Mouse (Mus musculus) lung, embryonic 16.5 days (tissue): Measurements from ENCODE around the gene Nfil3. TPM values are rescaled to one million over a fixed set of nuclear protein-coding genes. Genes with fewer than 3 reads are reported as not detected.

Experiments
- ATAC-seq: fragments of 200-750 bp; cut with Nextera tagmentation; 2 replicates; pipeline ENCODE4 v1.8.0; 2017; ENCODE audit warnings: low read depth, mild to moderate bottlenecking, moderate library complexity
- H3K27ac ChIP-seq: fragments of 300-500 bp; sonication (generic); 2 replicates; pipeline ENCODE4 v1.5.1; 2014; ENCODE audit warnings: mild to moderate bottlenecking, control low read depth, low read length
- H3K27me3 ChIP-seq: fragments of 300-500 bp; sonication (generic); 2 replicates; pipeline ENCODE4 v1.6.1; 2014; ENCODE audit warnings: low read depth, low read length, mixed read lengths; ENCODE audit not compliant: control insufficient read depth, insufficient read depth
- H3K36me3 ChIP-seq: fragments of 300-500 bp; sonication (generic); 2 replicates; pipeline ENCODE4 v1.6.1; 2014; ENCODE audit warnings: low read length; ENCODE audit not compliant: control insufficient read depth, insufficient read depth
- H3K4me1 ChIP-seq: fragments of 300-500 bp; sonication (generic); replicated peaks from 2 replicates; pipeline ENCODE4 v1.6.1; 2014; ENCODE audit warnings: low read length, mixed read lengths; ENCODE audit not compliant: control insufficient read depth, insufficient read depth
- H3K4me2 ChIP-seq: fragments of 300-500 bp; sonication (generic); 2 replicates; pipeline ENCODE4 v1.6.1; 2014; ENCODE audit warnings: low read depth, low read length, control low read depth
- H3K4me3 ChIP-seq: fragments of 300-500 bp; sonication (generic); 2 replicates; pipeline ENCODE4 v1.5.1; 2014; ENCODE audit warnings: mild to moderate bottlenecking, low read length, control low read depth
- H3K9ac ChIP-seq: fragments of 300-500 bp; sonication (generic); 2 replicates; pipeline ENCODE4 v1.6.1; 2014; ENCODE audit warnings: low read length, control low read depth
- H3K9me3 ChIP-seq: fragments of 300-500 bp; sonication (generic); 2 replicates; pipeline ENCODE4 v1.6.1; 2016; ENCODE audit warnings: low read length; ENCODE audit not compliant: control insufficient read depth
- WGBS: fragments of 180-500 bp; shearing (Covaris S2); extraction: QIAGEN DNeasy Blood & Tissue Kit; methylation state at CpG from one replicate; pipeline ENCODE4 v1.1.7; 2014; 5-methylcytosine and 5-hydroxymethylcytosine counted together
- polyA plus RNA-seq: library from polyadenylated mRNA; unstranded; fragments of >200 nt; fragmentation: Nextera tagmentation; extraction: Ambion mirVana; gene quantifications from 2 replicates; pipeline ENCODE4 v1.2.1, GENCODE M21; 2015

Nfil3 gene
- polyA plus RNA-seq, 1 experiment from 2014 or later = 20.8 TPM

- Histone ChIP-seq H3K4me2 (no peak overlapping the region), H3K27me3 (no peaks in the 10 kb centered on the region), H3K4me1 (no peaks in the 10 kb centered on the region), H3K9ac (no peak overlapping the region), H3K9me3 (no peaks in the 10 kb centered on the region), H3K36me3 (no peaks in the 10 kb centered on the region), H3K27ac (no peak overlapping the region), H3K4me3 (no peak overlapping the region)
- WGBS = 71% methylated on average over 16 of the region's 16 CpGs
- ATAC-seq = no peak
Measured at GRCm38 (mm10) chr13:52989005-52989404, 8.1 kb upstream of the Nfil3 start.

- no peaks in the 10 kb centered on the region for H3K9me3 ChIP-seq
- no peaks in the 10 kb centered on the region for H3K4me1 ChIP-seq
- ATAC-seq = no peak
- no peak overlapping the region for H3K4me2 ChIP-seq
- no peak overlapping the region for H3K27ac ChIP-seq
- H3K4me3 ChIP-seq = no peak overlapping the region
- H3K36me3 ChIP-seq = no peaks in the 10 kb centered on the region
- no peak overlapping the region for H3K9ac ChIP-seq
- no peaks in the 10 kb centered on the region for H3K27me3 ChIP-seq
- 50% methylated on average over 1 of the region's 1 CpGs for WGBS
Measured at GRCm38 (mm10) chr13:52987880-52988279, 7.0 kb upstream of the Nfil3 start.

GRCm38 (mm10) chr13:52986215-52986780 is 5.4 kb upstream of the Nfil3 start:
- Histone ChIP-seq H3K4me1 (peaks cover 8% of the 10 kb centered on the region), H3K27ac (no peak overlapping the region), H3K4me2 (no peak overlapping the region), H3K9me3 (no peaks in the 10 kb centered on the region), H3K27me3 (no peaks in the 10 kb centered on the region), H3K4me3 (no peak overlapping the region), H3K36me3 (no peaks in the 10 kb centered on the region), H3K9ac (no peak overlapping the region)
- ATAC-seq = no peak
- 55% methylated on average over 10 of the region's 10 CpGs for whole genome bisulfite sequencing

DNA sequence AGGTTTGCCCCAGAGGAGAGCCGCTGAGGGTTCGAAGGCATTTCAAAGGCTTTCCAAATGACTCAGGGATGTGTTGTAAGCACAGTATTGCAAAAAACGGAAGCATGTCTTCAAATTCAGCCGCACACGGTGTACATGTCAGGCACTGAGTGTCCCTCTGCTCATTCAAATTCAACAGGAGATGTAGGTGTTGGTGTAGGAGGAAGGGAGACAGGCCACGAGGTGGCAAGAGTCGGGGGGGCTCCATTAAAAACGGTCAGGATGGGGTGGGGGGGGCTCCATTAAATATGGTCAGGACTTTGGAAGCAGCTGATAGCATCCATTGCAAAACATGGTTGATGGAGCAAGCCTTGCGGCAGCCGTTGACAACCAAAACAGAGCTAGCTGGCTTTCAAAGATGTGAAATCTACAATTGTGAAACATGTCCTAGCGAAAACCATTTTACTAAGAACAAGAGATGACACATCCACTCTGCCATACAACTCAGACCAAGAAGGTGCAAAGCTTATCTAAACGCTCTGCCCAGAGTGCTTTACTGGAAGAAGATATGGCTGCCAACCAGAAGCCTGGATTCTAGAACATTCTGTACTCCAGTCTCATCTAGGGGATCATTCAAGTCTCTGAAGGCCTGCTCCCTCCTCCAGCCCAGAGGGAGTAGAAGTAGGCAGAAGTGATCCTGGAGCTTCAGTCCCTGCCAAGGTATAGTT is 4.8 kb upstream of the Nfil3 start:
- no peak overlapping the region for H3K27ac ChIP-seq
- no peak for ATAC-seq
- H3K4me3 ChIP-seq = no peak overlapping the region
- H3K27me3 ChIP-seq = no peaks in the 10 kb centered on the region
- H3K9me3 ChIP-seq = no peaks in the 10 kb centered on the region
- peaks cover 8% of the 10 kb centered on the region for H3K4me1 ChIP-seq
- H3K36me3 ChIP-seq = no peaks in the 10 kb centered on the region
- no peak overlapping the region for H3K4me2 ChIP-seq
- WGBS = 72% methylated on average over 12 of the region's 12 CpGs
- no peak overlapping the region for H3K9ac ChIP-seq

DNA sequence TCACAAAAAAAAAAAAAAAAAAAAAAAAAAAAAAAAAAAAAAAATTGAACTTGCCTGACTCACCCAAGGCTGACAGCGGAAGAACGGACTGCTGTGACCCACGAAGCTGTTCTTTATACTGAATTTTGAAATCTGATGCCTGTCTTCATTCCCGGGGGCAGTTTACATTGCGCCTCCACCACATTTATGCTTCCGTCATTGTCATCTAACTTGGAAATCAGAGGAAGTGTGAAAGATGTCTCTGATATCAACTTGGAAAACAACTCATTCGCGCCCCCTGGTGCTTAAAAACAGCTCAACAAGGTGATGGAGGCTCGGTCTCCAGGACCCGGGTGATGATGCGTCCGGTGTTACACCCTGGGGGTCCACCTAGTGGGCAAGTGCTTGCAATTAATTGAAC is 1.8 kb upstream of the Nfil3 start:
- no peaks in the 10 kb centered on the region for H3K27me3 ChIP-seq
- peak overlapping the region; percentile 33 for H3K4me3 ChIP-seq
- H3K36me3 ChIP-seq = no peaks in the 10 kb centered on the region
- H3K4me1 ChIP-seq = peaks cover 15% of the 10 kb centered on the region
- under 1% methylated on average over 12 of the region's 12 CpGs for WGBS
- ATAC-seq = no peak
- H3K27ac ChIP-seq = no peak overlapping the region
- H3K9ac ChIP-seq = no peak overlapping the region
- no peaks in the 10 kb centered on the region for H3K9me3 ChIP-seq
- peak overlapping the region; percentile 100 for H3K4me2 ChIP-seq

GRCm38 (mm10) chr13:52981441-52982281 is 788 bp upstream of the Nfil3 start:
- Histone ChIP-seq H3K27ac (peak overlapping the region; percentile 66), H3K9ac (peak overlapping the region; percentile 76), H3K4me3 (peak overlapping the region; percentile 86), H3K4me1 (peaks cover 18% of the 10 kb centered on the region), H3K9me3 (no peaks in the 10 kb centered on the region), H3K4me2 (peak overlapping the region; percentile 100), H3K27me3 (no peaks in the 10 kb centered on the region), H3K36me3 (no peaks in the 10 kb centered on the region)
- ATAC-seq = peak; percentile 3; the same call in 1 of the 2 replicates
- 1% methylated on average over 51 of the region's 51 CpGs for WGBS

DNA sequence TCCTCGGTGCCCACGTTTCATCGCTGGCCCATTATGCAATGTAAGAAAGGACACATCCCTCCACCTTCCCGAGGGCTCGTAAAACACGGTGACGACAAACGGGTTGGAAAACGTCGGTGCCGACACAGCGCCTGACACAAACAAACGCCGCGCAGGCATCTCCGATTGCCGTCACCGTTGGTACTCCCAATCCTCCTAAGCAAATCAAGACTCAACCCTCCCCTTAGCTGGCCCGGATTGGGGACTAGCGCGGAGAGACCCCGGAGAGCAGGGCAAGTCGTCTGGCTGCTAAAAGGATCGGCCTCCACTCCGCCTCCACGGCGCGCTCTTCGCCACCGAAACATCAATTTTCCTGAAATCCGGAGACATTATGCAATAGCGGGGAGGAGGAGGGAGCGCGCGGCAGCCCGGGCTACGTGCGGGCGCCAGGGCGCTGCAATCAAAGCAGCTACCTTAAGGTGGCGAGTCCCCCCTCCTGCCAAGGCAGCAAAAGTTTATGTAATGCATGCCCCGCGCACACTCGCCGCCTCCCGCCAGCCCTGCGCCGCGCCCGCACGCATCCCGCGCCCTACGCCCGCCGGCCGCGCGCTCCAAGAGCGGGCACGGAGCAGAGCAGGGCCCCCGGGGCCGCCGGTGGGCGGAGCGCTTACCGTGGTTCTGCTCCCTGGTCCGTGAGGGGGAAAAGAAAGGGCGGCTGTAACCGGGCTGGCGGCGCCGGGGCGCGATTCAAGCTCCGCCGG is 492 bp downstream of the Nfil3 start:
- peak; percentile 72 for ATAC-seq
- WGBS = under 1% methylated on average over 73 of the region's 77 CpGs
- peak overlapping the region; percentile 88 for H3K9ac ChIP-seq
- peaks cover 25% of the 10 kb centered on the region for H3K4me1 ChIP-seq
- H3K27ac ChIP-seq = peak overlapping the region; percentile 91
- peak overlapping the region; percentile 100 for H3K4me2 ChIP-seq
- no peaks in the 10 kb centered on the region for H3K27me3 ChIP-seq
- no peaks in the 10 kb centered on the region for H3K9me3 ChIP-seq
- peak overlapping the region; percentile 86 for H3K4me3 ChIP-seq
- H3K36me3 ChIP-seq = no peaks in the 10 kb centered on the region

- Histone ChIP-seq H3K9me3 (no peaks in the 10 kb centered on the region), H3K27ac (peak overlapping the region; percentile 91; the same call in 1 of the 2 replicates), H3K4me1 (peaks cover 25% of the 10 kb centered on the region), H3K36me3 (no peaks in the 10 kb centered on the region), H3K9ac (peak overlapping the region; percentile 88), H3K4me3 (peak overlapping the region; percentile 86), H3K4me2 (peak overlapping the region; percentile 100), H3K27me3 (no peaks in the 10 kb centered on the region)
- ATAC-seq = no peak
- under 1% methylated on average over 22 of the region's 22 CpGs for WGBS
Measured at GRCm38 (mm10) chr13:52979331-52980051, 1.4 kb downstream of the Nfil3 start.
